Mouse (Mus musculus) frontal cortex, postnatal 10 days (tissue): ENCODE measurements around the gene Gm6614.
"Not testable (repeated sequence)": the region's sequence is repeated elsewhere in the genome, so short reads cannot be mapped to it uniquely, and the experiment has no call there.

Experiments used
- DNase-seq, 2 experiments: peaks; one replicate each; pipeline ENCODE4 v3.0.0; 2022; ENCODE audit warnings: low spot score in 2 of 2, mixed read lengths in 1 of 2

Gm6614 gene

DNA sequence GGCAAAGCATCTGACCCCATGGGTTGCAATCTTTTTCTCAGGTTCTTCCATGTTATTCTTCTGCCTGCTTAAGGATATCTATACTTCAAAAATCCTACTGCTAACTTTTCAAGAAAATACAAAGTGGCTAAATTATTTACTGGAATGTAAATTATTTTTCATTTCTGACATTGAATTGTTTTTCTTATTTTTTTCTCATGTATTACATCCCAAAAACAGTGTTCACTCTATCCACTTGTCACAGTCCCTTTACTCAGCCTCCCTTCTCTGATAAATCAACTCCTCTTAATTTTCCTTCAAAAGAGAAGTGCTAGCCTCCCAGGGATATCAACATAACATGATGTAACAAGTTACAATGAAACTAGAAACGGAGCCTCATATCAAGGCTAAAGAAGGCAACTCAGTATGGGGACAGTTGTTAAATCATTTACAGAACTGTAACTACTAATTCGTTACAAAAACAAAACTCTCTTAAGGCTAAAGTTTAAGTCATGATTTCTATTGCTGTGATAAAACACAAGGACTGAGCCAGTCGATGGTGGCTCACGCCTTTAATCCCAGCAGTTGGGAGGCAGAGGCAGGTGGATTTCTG, at the start of gene Gm6614:
Gene Gm6614, minus strand, starts transcription at position 51 of the 592 bp plus-strand sequence.
- DNase-seq = no peak

DNA sequence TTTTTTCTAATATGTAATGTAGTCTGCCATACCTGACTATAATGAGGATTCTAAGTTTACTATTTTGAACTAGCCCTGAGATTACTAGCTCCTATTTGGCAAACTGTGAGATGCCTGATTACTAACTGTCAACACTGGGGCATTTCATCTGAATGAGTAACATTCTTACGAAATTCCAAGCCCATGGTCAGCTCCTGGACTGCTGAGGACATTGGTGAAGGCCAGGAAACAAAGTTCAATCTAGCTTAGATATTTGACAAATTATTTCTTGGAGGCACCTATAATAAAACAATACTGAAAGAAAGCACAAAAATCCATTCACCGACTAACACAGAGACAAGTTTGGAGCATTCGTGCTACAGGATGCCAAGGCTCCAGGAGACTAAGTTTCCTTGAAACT, 47.1 kb upstream of the Gm6614 start:
- DNase-seq = not testable (repeated sequence)

DNA sequence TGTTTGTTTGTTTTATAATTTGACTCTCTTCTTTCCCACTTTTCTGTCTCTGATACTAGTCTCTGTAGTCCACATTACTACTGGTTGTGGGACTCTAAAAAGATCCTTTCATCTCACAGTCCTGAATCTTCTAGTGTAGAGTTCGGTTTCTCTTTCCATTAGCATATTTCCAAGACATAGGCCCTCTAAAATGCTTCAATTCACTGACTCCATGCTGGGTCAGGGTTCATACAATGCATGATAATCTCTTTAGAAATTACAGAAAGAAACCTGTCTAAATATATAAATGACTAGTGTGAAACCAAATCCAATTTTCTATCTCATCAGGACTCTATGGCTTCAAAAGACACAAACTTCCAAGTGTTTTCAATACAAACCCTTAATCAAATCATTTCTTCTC, 36.5 kb upstream of the Gm6614 start:
- DNase-seq = no peak

DNA sequence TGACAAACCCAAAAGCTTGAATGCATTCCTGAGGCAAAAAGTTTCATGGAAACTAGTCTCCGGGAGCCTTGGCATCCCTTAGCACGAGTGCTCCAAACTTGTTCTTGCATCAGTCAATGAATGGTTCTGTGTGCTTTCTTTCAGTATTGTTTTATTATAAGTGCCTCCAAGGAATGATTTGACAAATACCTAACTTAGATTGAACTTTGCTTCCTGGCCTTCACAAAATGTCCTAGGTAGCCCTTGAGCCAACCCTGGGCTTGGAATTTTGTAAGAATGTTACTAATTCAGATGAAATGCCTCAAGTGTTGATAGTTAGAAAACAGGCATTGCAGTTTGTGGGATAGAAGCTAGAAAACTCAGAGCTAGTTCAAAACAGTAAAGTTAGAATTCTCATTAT, 34.5 kb upstream of the Gm6614 start:
- DNase-seq = no peak

DNA sequence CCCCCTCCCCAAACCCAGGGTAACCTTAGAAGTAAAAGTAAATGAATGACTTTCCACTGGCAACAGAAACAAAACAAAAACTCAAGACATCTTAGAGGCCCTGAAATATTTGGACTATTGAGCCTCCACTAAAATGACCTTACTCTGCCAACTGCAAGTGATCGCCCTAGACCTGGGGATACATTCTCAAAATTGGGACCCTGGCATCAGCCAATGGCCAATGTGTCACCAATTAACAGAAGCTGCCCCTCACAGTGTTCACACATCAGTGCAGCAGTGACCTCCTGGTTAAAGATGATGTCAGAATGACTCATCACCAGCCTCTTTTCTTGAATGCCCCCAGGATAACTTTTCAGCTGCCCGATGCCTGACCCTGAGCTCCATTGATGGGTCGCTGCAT, 30.7 kb upstream of the Gm6614 start:
- no peak for DNase-seq

DNA sequence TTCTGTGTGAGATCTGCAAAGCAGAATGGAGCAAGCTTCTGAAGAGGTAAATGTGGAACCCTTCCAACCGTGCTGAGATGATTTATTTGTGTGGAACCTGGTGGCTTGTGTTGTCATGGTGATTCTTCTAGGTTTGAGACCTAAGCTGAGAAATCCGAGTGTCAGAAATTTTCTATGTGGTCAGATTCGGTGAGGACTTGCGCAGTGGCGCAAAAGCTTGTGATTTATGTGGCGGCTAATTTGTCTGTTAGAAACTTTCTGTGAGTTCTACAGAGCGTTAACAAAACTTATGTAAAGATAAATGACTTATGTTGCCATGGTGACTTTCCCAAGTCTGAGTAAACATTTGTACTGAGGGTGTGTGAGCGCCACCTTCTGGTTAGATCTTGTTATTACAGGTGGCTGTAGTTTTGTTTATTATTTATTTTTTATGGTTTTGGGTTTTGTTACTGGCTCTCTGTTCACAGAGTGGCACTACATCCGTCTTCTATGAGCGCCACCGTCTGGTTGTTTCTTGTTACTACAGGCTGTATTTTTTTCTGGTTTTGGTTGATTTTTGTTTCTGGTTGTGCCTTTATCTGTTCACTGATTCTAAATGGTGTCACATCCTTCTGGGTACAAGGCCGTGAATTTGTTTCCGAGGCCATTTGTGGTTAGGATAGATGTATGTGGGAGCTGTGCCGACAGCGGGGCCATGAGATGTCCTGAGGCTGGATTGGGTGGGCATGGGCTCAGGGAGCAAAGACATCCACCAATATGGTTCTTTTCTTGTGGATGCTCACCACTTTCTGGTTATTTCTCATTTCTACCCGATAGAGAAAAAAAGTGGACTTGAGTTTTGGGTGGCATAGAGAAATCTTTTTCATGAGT, 29.3 kb upstream of the Gm6614 start:
- peak; percentile 3 to 25 for DNase-seq

DNA sequence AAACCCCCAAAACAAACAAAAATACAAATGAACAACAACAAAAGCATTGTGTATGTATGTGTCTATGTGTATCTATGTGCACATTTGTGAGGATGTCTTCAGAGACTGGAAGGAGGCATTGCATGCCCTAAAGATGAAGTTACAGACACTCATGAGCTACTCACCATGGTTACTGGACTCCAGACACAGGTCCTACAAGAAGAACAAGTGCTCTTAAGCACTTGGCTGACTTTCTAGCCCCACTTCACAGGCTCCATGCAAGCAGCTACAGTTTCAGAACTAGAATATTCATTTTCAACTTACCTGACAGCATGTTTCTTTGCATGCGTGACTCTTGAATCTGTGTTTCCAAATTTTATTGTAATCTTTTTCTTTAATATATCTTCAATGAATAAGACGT, 24.6 kb upstream of the Gm6614 start:
- DNase-seq = no peak

DNA sequence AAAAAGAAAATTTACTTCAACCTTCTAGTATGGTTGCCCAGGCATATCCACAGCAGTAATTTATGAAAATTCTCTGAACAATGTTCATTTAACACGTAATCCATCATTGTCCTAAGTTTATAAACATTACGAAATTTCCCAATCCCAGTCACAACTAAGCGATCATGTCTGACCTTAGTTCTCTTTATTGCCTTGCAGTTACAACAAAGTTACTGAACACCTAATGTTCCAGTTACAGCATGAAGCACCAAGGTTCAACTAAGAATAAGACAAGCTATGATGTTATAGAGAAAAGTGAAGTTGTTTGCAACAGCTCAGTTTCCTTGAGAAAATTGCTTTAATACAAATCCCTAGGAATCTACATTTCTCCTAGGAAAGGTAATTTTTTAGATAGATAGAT, 10.5 kb upstream of the Gm6614 start:
- DNase-seq = no peak

DNA sequence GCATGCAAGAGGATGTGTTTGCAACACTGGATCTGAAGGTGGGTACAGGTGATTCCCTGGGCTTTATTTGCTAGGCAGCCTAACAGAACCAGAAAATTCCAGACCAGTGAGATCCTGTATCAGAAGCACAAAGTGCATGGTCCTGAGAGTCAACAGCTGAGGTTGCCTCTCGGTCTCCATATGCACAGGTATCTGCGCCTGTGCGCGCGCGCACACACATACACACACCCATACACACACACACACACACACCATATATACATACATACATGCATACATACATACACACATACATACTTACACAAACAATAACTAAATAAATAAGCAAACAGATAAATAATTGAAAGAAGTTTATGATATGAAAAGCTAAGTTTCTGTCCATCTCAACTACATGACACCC, 24.4 kb downstream of the Gm6614 start:
- no peak for DNase-seq

DNA sequence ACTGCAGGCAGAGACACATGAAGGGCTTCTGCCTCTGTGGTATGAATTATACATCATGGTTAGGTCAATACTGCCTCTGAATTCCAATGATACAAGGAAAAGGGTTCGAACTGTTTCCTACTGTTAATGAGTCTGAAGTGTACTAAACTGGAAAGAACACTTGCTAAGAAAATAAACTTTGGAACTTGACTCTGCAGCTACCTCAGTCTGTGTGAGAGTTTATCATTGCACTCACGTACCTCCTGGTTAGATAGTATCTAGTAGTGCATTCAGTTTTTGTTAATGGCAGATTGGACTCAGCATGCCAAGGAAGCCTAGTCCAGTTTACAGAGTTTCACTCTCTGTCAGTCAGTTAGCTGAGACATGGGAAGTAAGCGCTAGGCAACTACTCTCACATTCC, 26.6 kb downstream of the Gm6614 start:
- no peak for DNase-seq

DNA sequence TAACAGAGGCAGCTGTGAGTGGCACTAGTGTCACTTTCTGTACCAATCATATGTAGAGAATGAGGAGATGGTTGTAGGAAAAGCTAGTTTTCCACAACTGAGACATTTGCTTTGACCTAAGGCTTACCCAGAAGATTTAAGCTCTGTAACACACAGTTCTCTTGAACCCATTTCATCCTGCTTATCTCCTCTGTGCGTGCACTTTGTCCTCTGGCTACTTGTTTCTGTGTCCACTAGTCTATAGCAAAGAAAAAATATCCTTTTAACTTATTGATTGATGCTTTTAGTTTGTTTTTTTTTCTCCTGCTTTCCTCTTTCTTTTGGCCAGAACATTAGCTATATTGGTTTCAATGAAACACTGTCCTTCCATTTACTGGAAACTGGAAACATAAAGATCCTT, 48.8 kb downstream of the Gm6614 start:
- no peak for DNase-seq

DNA sequence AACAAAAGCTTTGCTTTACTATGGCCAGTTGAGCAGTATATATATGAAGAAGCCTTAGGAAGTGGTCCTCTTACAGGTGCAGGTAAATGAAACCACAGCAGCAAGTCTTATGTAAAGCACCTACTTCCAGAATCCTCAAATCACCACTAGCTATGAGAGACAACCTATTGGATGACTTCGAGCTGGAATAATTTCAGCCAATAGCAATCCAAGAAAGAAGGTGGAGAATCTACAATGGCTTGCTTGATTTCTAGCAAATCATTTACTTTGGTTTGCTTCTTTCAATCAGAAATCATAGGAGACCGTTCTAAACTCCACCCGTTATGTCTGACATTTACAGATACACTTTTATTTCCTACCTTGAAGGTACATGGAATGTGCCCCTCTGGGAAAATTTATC, 49.4 kb downstream of the Gm6614 start:
- DNase-seq = no peak

DNA sequence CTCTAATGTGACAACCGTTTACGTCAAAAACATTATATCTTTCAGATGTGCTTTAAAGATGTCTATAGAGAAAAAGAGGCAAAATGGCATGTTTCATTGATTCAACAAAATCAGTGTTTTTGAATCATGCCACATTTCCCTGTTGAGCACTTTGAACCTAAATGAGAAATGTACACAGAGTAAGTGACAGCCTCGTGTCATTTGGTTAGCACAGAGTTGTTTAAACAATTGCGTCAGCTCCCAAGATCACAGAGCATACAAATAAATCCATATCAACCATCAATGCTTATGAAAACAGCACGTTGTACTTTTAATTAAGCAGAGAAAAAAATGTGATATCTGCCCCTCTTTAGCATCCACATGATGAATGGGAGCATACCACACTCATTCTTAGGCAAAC, 50.7 kb downstream of the Gm6614 start:
- no peak for DNase-seq

DNA sequence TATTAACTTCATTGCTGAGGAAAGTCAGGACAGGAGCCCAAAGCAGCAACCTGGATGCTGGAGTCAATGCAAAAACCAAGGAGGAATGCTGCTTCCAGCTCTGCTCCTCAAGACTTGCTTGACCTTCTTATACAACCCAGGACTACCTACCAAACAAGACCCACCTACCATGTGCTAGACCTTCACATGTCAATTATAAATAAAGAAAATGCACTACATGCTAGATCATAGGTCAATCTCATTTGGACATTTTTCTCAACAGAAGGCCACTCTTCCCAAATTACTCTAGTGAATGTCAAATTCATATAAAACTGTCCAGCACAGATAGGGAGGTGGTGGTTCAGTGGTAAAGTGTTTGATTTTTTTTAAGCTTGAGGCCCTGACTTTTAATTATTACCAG, 64.4 kb downstream of the Gm6614 start, which contains the start of gene Slco1a1:
Gene Slco1a1, minus strand, starts transcription at position 101 of the 400 bp plus-strand sequence.
- DNase-seq = no peak

DNA sequence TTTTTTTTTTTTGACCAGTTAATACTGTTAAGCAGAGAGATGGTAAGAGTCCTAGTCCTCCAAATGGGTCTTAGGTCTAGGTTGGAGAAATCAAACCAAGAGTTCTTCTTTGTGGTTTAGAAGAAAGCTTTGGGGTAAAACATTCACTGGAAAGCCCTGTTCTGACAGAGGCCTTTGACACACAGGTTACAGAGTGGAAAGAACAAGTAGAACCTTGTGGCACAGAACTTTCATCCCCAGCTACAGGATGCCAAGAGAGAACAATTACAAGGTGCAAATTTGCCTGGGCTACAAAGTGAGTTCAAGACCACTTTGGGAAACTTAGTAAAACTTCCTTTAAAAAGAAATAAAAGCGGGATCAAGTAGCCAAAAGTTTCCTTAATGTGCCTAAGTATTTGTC, 70.8 kb downstream of the Gm6614 start:
- no peak for DNase-seq
